Mouse (Mus musculus) liver, embryonic 11.5 days (tissue): ENCODE measurements at regions not wholly inside any gene's neighbourhood (a gene's known extent, or its start where the extent isn't known, plus 50 kb on each side); places are given as distances from the start of the nearest gene placed in this dataset.

Experiments used
- ATAC-seq: fragments of 200-750 bp; cut with Nextera tagmentation; replicated peaks from 2 replicates; pipeline ENCODE4 v1.8.0; 2017; ENCODE audit warnings: moderate number of reproducible peaks, mild to moderate bottlenecking, moderate TSS enrichment, moderate library complexity; ENCODE audit not compliant: low FRiP score
- DNase-seq: peaks from one replicate; pipeline ENCODE4 v3.0.0-alpha.2; 2017; ENCODE audit warnings: low spot score
- H3K27ac ChIP-seq: fragments of 300-500 bp; sonication (generic); 2 replicates; pipeline ENCODE4 v1.5.1; 2014; ENCODE audit warnings: mild to moderate bottlenecking, low read depth, low read length, control low read depth
- H3K27me3 ChIP-seq: fragments of 300-500 bp; sonication (generic); replicated peaks from 2 replicates; pipeline ENCODE4 v1.6.1; 2014; ENCODE audit warnings: low read length, mixed read lengths; ENCODE audit not compliant: control insufficient read depth, insufficient read depth
- H3K36me3 ChIP-seq: fragments of 300-500 bp; sonication (generic); 2 replicates; pipeline ENCODE4 v1.6.1; 2014; ENCODE audit warnings: mild to moderate bottlenecking, low read length, moderate library complexity, mixed read lengths; ENCODE audit not compliant: control insufficient read depth, insufficient read depth
- H3K4me1 ChIP-seq: fragments of 300-500 bp; sonication (generic); replicated peaks from 2 replicates; pipeline ENCODE4 v1.6.1; 2014; ENCODE audit warnings: low read length, mixed read lengths; ENCODE audit not compliant: control insufficient read depth, insufficient read depth
- H3K4me2 ChIP-seq: fragments of 300-500 bp; sonication (generic); 2 replicates; pipeline ENCODE4 v1.6.1; 2014; ENCODE audit warnings: mild to moderate bottlenecking, control low read depth, moderate library complexity
- H3K4me3 ChIP-seq: fragments of 300-500 bp; sonication (generic); 2 replicates; pipeline ENCODE4 v1.5.1; 2014; ENCODE audit warnings: low read depth, low read length, control low read depth
- H3K9ac ChIP-seq: fragments of 300-500 bp; sonication (generic); 2 replicates; pipeline ENCODE4 v1.6.1; 2014; ENCODE audit warnings: low read depth, low read length, control low read depth
- H3K9me3 ChIP-seq: fragments of 300-500 bp; sonication (generic); 2 replicates; pipeline ENCODE4 v1.6.1; 2016; ENCODE audit warnings: low read length, inconsistent platforms, mixed read lengths; ENCODE audit not compliant: control insufficient read depth
- WGBS: fragments of 180-500 bp; shearing (Covaris S2); extraction: QIAGEN DNeasy Blood & Tissue Kit; methylation state at CpG from one replicate; pipeline ENCODE4 v1.1.7; 2014; 5-methylcytosine and 5-hydroxymethylcytosine counted together

- ATAC-seq (no peak), DNase-seq (no peak)
- no peak overlapping the region for H3K9ac ChIP-seq
- H3K4me1 ChIP-seq = peaks cover 12% of the 10 kb centered on the region; the same call in 1 of the 2 replicates
- H3K4me3 ChIP-seq = no peak overlapping the region
- H3K27me3 ChIP-seq = no peaks in the 10 kb centered on the region
- no peaks in the 10 kb centered on the region for H3K36me3 ChIP-seq
- H3K4me2 ChIP-seq = no peak overlapping the region
- H3K27ac ChIP-seq = no peak overlapping the region
- no peaks in the 10 kb centered on the region for H3K9me3 ChIP-seq
- WGBS = 85% methylated on average over 9 of the region's 9 CpGs
Observed at GRCm38 (mm10) chr6:37618990-37619389, 89.0 kb downstream of the Akr1d1 start.

DNA sequence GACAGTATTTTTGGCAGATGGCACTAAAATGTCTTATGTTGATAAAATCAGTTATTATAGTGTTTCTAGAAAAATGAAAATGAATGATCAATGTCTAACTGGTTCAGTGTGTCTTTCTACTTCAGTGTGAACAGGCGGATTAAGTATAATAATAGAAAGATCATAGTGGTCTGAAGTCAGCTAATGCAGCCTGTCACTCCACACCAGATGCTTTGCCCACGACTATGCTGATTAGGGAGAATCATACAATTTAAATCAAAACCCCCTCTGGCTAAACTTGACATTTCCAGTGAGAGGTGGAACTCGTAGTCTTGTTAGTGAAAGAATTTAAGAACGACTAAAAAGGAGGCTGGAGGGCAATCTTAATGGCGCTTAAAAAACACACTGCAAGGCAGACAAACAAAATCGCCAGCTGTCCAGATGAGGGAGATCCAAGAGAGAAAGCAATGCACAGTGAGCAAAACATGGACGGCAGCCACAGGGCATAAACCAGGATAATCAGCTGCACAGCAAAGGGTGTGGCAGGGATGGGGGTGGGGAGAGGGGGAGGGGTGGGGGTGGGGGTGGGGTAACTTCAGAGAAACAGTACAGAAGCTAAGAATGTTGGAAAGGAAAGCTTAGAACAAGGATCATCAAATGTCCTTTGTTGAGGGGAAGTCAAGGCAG lies 91.5 kb downstream of the Akr1d1 start:
- no peak overlapping the region for H3K4me2 ChIP-seq
- H3K9ac ChIP-seq = no peak overlapping the region
- no peaks in the 10 kb centered on the region for H3K36me3 ChIP-seq
- H3K27ac ChIP-seq = no peak overlapping the region
- 60% methylated on average over 7 of the region's 7 CpGs for WGBS
- DNase-seq = no peak
- H3K4me3 ChIP-seq = no peak overlapping the region
- no peaks in the 10 kb centered on the region for H3K27me3 ChIP-seq
- ATAC-seq = 0 out of 2 replicates have a peak, but pooled peaks have one; percentile 29
- H3K9me3 ChIP-seq = no peaks in the 10 kb centered on the region
- H3K4me1 ChIP-seq = peaks cover 12% of the 10 kb centered on the region; the same call in 1 of the 2 replicates

DNA sequence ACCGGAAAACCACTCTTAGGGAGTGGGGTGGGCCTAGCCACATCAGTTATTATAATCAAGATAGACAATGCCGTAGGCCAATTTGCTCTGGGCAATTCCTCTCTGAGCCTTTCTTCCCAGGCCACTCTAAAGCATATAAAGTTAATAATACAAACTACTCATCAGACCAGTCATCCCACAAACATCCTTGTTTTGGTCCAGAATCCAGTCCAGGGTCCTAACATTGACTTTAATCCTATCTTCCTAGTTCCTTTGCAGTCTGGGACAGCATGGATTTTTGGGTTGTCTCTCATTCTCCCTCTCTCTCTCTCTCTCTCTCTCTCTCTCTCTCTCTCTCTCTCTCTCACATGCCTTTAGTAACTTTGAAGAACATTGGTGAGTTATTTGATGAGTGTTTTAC lies 92.3 kb downstream of the Akr1d1 start:
- H3K27me3 ChIP-seq = no peaks in the 10 kb centered on the region
- H3K36me3 ChIP-seq = no peaks in the 10 kb centered on the region
- H3K4me3 ChIP-seq = no peak overlapping the region
- WGBS = 71% methylated on average over 2 of the region's 2 CpGs
- ATAC-seq (no peak), DNase-seq (no peak)
- no peak overlapping the region for H3K9ac ChIP-seq
- no peak overlapping the region for H3K4me2 ChIP-seq
- peaks cover 17% of the 10 kb centered on the region for H3K4me1 ChIP-seq
- no peak overlapping the region for H3K27ac ChIP-seq
- no peaks in the 10 kb centered on the region for H3K9me3 ChIP-seq

GRCm38 (mm10) chr6:37627206-37627605 lies 97.2 kb downstream of the Akr1d1 start:
- Histone ChIP-seq H3K4me1 (peaks cover 10% of the 10 kb centered on the region), H3K9me3 (peaks cover 3% of the 10 kb centered on the region; the same call in 1 of the 2 replicates), H3K9ac (no peak overlapping the region), H3K27me3 (no peaks in the 10 kb centered on the region), H3K4me3 (no peak overlapping the region), H3K27ac (0 out of 2 replicates have a peak overlapping the region, but pooled peaks have one; percentile 8), H3K4me2 (peak overlapping the region; percentile 9; the same call in 1 of the 2 replicates), H3K36me3 (no peaks in the 10 kb centered on the region)
- DNase-seq (no peak), ATAC-seq (peak; percentile 91)
- WGBS = 35% methylated on average over 5 of the region's 5 CpGs

GRCm38 (mm10) chr6:37633948-37634347 lies 104.0 kb downstream of the Akr1d1 start:
- H3K9ac ChIP-seq = no peak overlapping the region
- 62% methylated on average over 1 of the region's 1 CpGs for WGBS
- no peak overlapping the region for H3K27ac ChIP-seq
- H3K36me3 ChIP-seq = no peaks in the 10 kb centered on the region
- peaks cover 3% of the 10 kb centered on the region; the same call in 1 of the 2 replicates for H3K9me3 ChIP-seq
- no peaks in the 10 kb centered on the region for H3K4me1 ChIP-seq
- H3K4me3 ChIP-seq = no peak overlapping the region
- DNase-seq (no peak), ATAC-seq (no peak)
- no peaks in the 10 kb centered on the region for H3K27me3 ChIP-seq
- H3K4me2 ChIP-seq = no peak overlapping the region

- DNase-seq (no peak), ATAC-seq (no peak)
- no peak overlapping the region for H3K4me2 ChIP-seq
- no peaks in the 10 kb centered on the region for H3K9me3 ChIP-seq
- 43% methylated on average over 4 of the region's 4 CpGs for WGBS
- H3K4me1 ChIP-seq = no peaks in the 10 kb centered on the region
- H3K36me3 ChIP-seq = no peaks in the 10 kb centered on the region
- H3K27me3 ChIP-seq = no peaks in the 10 kb centered on the region
- no peak overlapping the region for H3K4me3 ChIP-seq
- no peak overlapping the region for H3K9ac ChIP-seq
- no peak overlapping the region for H3K27ac ChIP-seq
Observed at GRCm38 (mm10) chr6:37642066-37642465, 112.1 kb downstream of the Akr1d1 start.

- peak overlapping the region; percentile 13; the same call in 1 of the 2 replicates for H3K4me2 ChIP-seq
- WGBS = 46% methylated on average over 8 of the region's 8 CpGs
- no peaks in the 10 kb centered on the region for H3K4me1 ChIP-seq
- no peak for ATAC-seq
- H3K9ac ChIP-seq = no peak overlapping the region
- no peaks in the 10 kb centered on the region for H3K27me3 ChIP-seq
- no peak overlapping the region for H3K27ac ChIP-seq
- no peak overlapping the region for H3K4me3 ChIP-seq
- H3K36me3 ChIP-seq = no peaks in the 10 kb centered on the region
- H3K9me3 ChIP-seq = no peaks in the 10 kb centered on the region
- DNase-seq = no peak
Observed at GRCm38 (mm10) chr6:37642701-37643121, 112.7 kb downstream of the Akr1d1 start.

DNA sequence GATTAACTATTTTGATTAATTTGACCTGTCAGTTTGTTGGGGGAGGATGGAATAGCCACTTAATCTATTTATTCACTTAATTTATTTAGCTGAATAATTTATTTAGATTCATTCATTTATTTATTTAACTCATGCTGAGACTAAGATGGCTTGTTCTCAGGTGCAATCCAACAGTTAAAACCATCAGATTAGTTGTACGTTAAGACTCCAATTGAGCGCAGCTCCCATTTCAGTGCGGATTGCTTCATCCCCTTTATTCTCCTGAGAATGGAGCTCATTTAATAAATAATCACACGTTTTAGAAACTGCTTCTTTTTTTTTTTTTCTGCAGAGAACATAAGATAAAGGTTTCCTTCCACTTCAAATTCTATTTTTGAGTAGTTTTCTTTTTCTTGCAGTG lies 113.2 kb downstream of the Akr1d1 start:
- no peaks in the 10 kb centered on the region for H3K27me3 ChIP-seq
- no peaks in the 10 kb centered on the region for H3K4me1 ChIP-seq
- no peak overlapping the region for H3K9ac ChIP-seq
- H3K4me2 ChIP-seq = no peak overlapping the region
- H3K27ac ChIP-seq = no peak overlapping the region
- H3K4me3 ChIP-seq = no peak overlapping the region
- WGBS = 68% methylated on average over 4 of the region's 4 CpGs
- no peak for DNase-seq
- ATAC-seq = no peak
- H3K36me3 ChIP-seq = no peaks in the 10 kb centered on the region
- no peaks in the 10 kb centered on the region for H3K9me3 ChIP-seq

GRCm38 (mm10) chr6:37643718-37644117 lies 113.7 kb downstream of the Akr1d1 start:
- H3K4me1 ChIP-seq = no peaks in the 10 kb centered on the region
- no peaks in the 10 kb centered on the region for H3K36me3 ChIP-seq
- H3K4me3 ChIP-seq = no peak overlapping the region
- no peak overlapping the region for H3K27ac ChIP-seq
- no peak overlapping the region for H3K9ac ChIP-seq
- ATAC-seq = no peak
- no peaks in the 10 kb centered on the region for H3K27me3 ChIP-seq
- 63% methylated on average over 2 of the region's 2 CpGs for WGBS
- no peak overlapping the region for H3K4me2 ChIP-seq
- H3K9me3 ChIP-seq = no peaks in the 10 kb centered on the region
- DNase-seq = no peak
